Mouse (Mus musculus) MEL (cell line): ENCODE data around the gene Gpr55.

ENCODE experiments used
- CTCF ChIP-seq, 3 experiments: IDR thresholded peaks in 2 of 3; conservative IDR thresholded peaks in 1 of 3; 2 replicates each; pipeline ENCODE4 v1.5.1; 2011 to 2012; ENCODE audit warnings: low read length in 3 of 3, low read depth in 2 of 3, mild to moderate bottlenecking in 2 of 3, improper control_type of control experiment in 1 of 3, inconsistent platforms in 1 of 3, mixed read lengths in 1 of 3, moderate library complexity in 1 of 3; ENCODE audit not compliant: control insufficient read depth in 1 of 3, insufficient read depth in 1 of 3, poor library complexity in 1 of 3, severe bottlenecking in 1 of 3
- E2F4 ChIP-seq: IDR thresholded peaks from 2 replicates; pipeline ENCODE4 v1.6.1; 2011; ENCODE audit warnings: low read depth, low read length, improper control_type of control experiment, borderline replicate concordance
- EP300 ChIP-seq, 2 experiments: IDR thresholded peaks; 2 replicates each; pipeline ENCODE4 v1.6.1; 2011; ENCODE audit warnings: improper control_type of control experiment in 2 of 2, low read length in 2 of 2, low read depth in 1 of 2, mild to moderate bottlenecking in 1 of 2
- HCFC1 ChIP-seq: IDR thresholded peaks from 2 replicates; pipeline ENCODE4 v1.6.1; 2012; ENCODE audit warnings: low read depth, mild to moderate bottlenecking, inconsistent platforms, low read length, improper control_type of control experiment, moderate library complexity
- NRF1 ChIP-seq: IDR thresholded peaks from 2 replicates; pipeline ENCODE4 v1.6.1; 2014; ENCODE audit warnings: low read depth, mild to moderate bottlenecking, inconsistent platforms, low read length, improper control_type of control experiment, moderate library complexity; ENCODE audit not compliant: poor library complexity, insufficient read depth, severe bottlenecking
- POLR2A ChIP-seq, 2 experiments: IDR thresholded peaks; 2 replicates each; pipeline ENCODE4 v1.6.1; 2011 to 2012; ENCODE audit warnings: low read length in 2 of 2, mild to moderate bottlenecking in 2 of 2, control low read depth in 1 of 2, improper control_type of control experiment in 1 of 2, low read depth in 1 of 2, moderate library complexity in 1 of 2; ENCODE audit not compliant: control insufficient read depth in 1 of 2, insufficient read depth in 1 of 2, poor library complexity in 1 of 2

DNA sequence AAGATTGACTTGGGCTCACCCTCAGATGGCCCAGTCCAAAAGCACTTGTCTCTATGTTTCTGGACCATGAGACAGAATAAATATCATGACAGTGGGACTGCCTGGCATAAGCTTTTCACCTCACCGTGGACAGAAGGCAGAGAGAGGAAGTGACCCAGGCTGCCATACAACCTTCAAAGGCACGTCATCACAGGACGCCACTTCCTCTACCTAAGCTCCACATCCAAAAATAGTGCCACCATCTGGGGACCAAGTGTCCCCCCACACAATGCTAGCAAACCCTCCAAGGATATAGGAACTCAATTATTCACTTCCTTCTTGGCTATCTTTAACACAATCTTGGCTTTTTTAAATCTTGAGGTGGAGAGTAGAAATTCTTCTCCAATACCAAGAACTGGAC, 1.3 kb upstream of the Gpr55 start:
- TF ChIP-seq POLR2A (IDR thresholded peaks at IDR 0.05; ENCODE audit: control insufficient read depth in 1 of 2, insufficient read depth in 1 of 2, low read depth in 1 of 2, low read length in 2 of 2, poor library complexity in 1 of 2): no peak
- no peak for TF ChIP-seq EP300 (IDR thresholded peaks at IDR 0.05; ENCODE audit: low read depth in 1 of 2, low read length in 2 of 2)
- TF ChIP-seq CTCF (IDR thresholded peaks at IDR 0.05 in 2 of 3, conservative IDR thresholded peaks at IDR 0.05 in 1 of 3; ENCODE audit: control insufficient read depth in 1 of 3, insufficient read depth in 1 of 3, low read depth in 2 of 3, low read length in 3 of 3, poor library complexity in 1 of 3, severe bottlenecking in 1 of 3): no peak
- no peak for TF ChIP-seq HCFC1
- TF ChIP-seq E2F4: no peak
- TF ChIP-seq NRF1: no peak
